Mouse (Mus musculus): ENCODE measurements around the gene Fa2h. TPM values are rescaled to one million over a fixed set of nuclear protein-coding genes. Genes with fewer than 3 reads are reported as not detected.

The Fa2h gene
- polyA plus RNA-seq (2016; fragmentation: Nextera tagmentation; extraction: Ambion mirVana), result 0.15 TPM in 1 of 2 replicates, not detected in the other

DNA sequence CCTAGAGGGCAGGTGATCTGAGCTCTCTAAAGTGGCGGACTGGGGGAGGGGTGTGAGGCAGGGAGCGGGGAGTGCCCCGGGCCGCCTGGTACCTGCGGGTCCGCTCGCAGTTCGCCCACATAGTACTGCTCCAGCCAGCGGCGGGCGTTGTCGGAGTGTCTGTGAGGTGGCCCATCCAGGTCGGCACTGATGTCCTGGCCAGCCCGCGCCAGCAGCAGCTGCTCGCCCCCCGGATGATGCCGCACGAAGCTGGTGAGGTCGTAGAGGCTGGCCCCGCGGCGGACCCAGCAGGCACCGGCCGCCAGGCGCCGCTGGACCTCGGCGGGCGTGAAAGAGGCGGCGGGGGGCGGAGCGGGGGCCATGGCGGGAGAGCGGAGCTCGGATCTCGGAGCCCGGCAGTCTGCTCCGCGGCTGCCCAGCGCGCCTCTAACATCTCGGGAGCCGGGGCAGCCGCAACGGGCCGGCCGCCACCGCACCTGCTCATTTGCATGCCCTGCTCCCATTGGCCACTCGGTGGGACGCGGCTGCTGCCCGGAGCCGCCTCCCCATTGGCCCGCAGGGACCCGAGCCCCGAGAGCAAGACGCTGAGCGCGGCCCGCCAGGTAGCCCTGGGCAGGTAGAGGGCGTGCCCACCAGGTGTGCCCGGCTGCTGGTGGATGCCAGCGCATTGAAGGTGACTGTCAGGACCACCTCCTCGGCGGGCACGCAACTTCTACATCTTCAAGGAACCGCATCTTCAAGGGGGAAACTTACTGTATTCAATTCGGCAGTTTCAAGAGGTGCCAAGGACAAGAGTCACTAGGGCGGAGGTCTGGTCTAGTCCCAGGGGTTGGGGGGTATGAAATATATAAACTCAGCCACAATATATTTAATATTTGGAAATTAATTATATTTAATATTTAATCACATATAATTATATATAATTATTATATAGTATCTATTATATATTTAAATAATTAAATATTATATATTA, at the start of gene Fa2h:
Gene Fa2h, minus strand, starts transcription at position 434 of the 973 bp plus-strand sequence.
- ATAC-seq (ENCODE audit: insufficient number of reproducible peaks, low FRiP score), result peak; percentile 93
- Histone ChIP-seq H3K27me3 (replicated peaks) (peaks cover 59% of the 10 kb centered on the region), H3K4me1 (replicated peaks) (peaks cover 9% of the 10 kb centered on the region), H3K9ac (peak within 1 kb of the TSS; percentile 63), H3K36me3 (no peaks in the 10 kb centered on the region), H3K4me3 (peak within 1 kb of the TSS; percentile 54), H3K4me2 (peak within 1 kb of the TSS; percentile 92), H3K27ac (ENCODE audit: poor library complexity, severe bottlenecking) (no peak within 1 kb of the TSS), H3K9me3 (replicated peaks) (no peaks in the 10 kb centered on the region)
- WGBS, result 2% methylated on average over 71 of the region's 71 CpGs

DNA sequence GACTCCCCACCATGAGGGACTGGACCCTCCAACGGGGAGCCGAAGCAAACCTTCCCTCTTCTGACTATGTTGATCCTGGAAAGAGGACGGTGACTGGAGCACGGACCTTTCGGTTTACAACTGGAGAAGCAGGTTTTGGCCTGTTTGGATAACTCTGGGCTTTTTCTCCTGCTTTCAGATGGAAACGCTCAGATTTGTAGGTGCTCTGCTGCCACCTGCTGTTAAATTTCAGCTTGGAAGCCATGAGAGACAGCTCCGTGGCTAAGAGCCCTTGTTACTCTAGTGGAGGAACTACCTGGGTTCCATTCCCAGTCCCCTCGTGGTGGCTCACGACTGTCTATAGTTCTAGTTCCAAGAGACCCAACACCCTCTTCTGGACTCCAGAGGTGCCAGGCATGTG, 45.6 kb upstream of the Fa2h start:
- Histone ChIP-seq H3K4me2 (no peak overlapping the region), H3K9me3 (replicated peaks) (no peaks in the 10 kb centered on the region), H3K4me1 (replicated peaks) (0 out of 2 replicates have a peak, but pooled peaks cover 2% of the 10 kb centered on the region), H3K27me3 (replicated peaks) (no peaks in the 10 kb centered on the region), H3K9ac (no peak overlapping the region), H3K36me3 (no peaks in the 10 kb centered on the region), H3K4me3 (no peak overlapping the region), H3K27ac (ENCODE audit: poor library complexity, severe bottlenecking) (no peak overlapping the region)
- no peak for ATAC-seq (ENCODE audit: insufficient number of reproducible peaks, low FRiP score)
- 21% methylated on average over 9 of the region's 9 CpGs for WGBS

- no peak overlapping the region for H3K9ac ChIP-seq
- ATAC-seq (ENCODE audit: insufficient number of reproducible peaks, low FRiP score), result no peak
- no peak overlapping the region for H3K27ac ChIP-seq (ENCODE audit: poor library complexity, severe bottlenecking)
- no peak overlapping the region for H3K4me2 ChIP-seq
- no peak overlapping the region for H3K4me3 ChIP-seq
- 61% methylated on average over 11 of the region's 11 CpGs for WGBS
- no peaks in the 10 kb centered on the region for H3K9me3 ChIP-seq (replicated peaks)
- no peaks in the 10 kb centered on the region for H3K36me3 ChIP-seq
- no peaks in the 10 kb centered on the region for H3K27me3 ChIP-seq (replicated peaks)
- no peaks in the 10 kb centered on the region for H3K4me1 ChIP-seq (replicated peaks)
Measured at GRCm38 (mm10) chr8:111435071-111435828, 41.6 kb upstream of the Fa2h start.

- Histone ChIP-seq H3K27me3 (replicated peaks) (no peaks in the 10 kb centered on the region), H3K4me3 (no peak overlapping the region), H3K9ac (no peak overlapping the region), H3K4me2 (no peak overlapping the region), H3K36me3 (no peaks in the 10 kb centered on the region), H3K27ac (ENCODE audit: poor library complexity, severe bottlenecking) (no peak overlapping the region), H3K4me1 (replicated peaks) (no peaks in the 10 kb centered on the region), H3K9me3 (replicated peaks) (no peaks in the 10 kb centered on the region)
- WGBS, result 92% methylated on average over 9 of the region's 9 CpGs
- no peak for ATAC-seq (ENCODE audit: insufficient number of reproducible peaks, low FRiP score)
Measured at GRCm38 (mm10) chr8:111424646-111425045, 31.0 kb upstream of the Fa2h start.

- ATAC-seq (ENCODE audit: insufficient number of reproducible peaks, low FRiP score), result no peak
- Histone ChIP-seq H3K9me3 (replicated peaks) (no peaks in the 10 kb centered on the region), H3K36me3 (no peaks in the 10 kb centered on the region)
Measured at GRCm38 (mm10) chr8:111424181-111424580, 30.6 kb upstream of the Fa2h start.

GRCm38 (mm10) chr8:111422614-111423013, 29.0 kb upstream of the Fa2h start:
- Histone ChIP-seq H3K27me3 (replicated peaks) (no peaks in the 10 kb centered on the region), H3K27ac (ENCODE audit: poor library complexity, severe bottlenecking) (no peak overlapping the region), H3K4me2 (no peak overlapping the region), H3K9ac (no peak overlapping the region), H3K4me3 (no peak overlapping the region), H3K9me3 (replicated peaks) (no peaks in the 10 kb centered on the region), H3K4me1 (replicated peaks) (no peaks in the 10 kb centered on the region), H3K36me3 (no peaks in the 10 kb centered on the region)
- WGBS, result 80% methylated on average over 2 of the region's 2 CpGs
- ATAC-seq (ENCODE audit: insufficient number of reproducible peaks, low FRiP score), result no peak

More at GRCm38 (mm10) chr8:111424181-111424580, 30.6 kb upstream of the Fa2h start:
- H3K4me2 ChIP-seq, result no peak overlapping the region
- H3K4me3 ChIP-seq, result no peak overlapping the region
- H3K4me1 ChIP-seq (replicated peaks), result no peaks in the 10 kb centered on the region
- no peak overlapping the region for H3K27ac ChIP-seq (ENCODE audit: poor library complexity, severe bottlenecking)
- H3K27me3 ChIP-seq (replicated peaks), result no peaks in the 10 kb centered on the region
- no peak overlapping the region for H3K9ac ChIP-seq
- 82% methylated on average over 11 of the region's 11 CpGs for WGBS

DNA sequence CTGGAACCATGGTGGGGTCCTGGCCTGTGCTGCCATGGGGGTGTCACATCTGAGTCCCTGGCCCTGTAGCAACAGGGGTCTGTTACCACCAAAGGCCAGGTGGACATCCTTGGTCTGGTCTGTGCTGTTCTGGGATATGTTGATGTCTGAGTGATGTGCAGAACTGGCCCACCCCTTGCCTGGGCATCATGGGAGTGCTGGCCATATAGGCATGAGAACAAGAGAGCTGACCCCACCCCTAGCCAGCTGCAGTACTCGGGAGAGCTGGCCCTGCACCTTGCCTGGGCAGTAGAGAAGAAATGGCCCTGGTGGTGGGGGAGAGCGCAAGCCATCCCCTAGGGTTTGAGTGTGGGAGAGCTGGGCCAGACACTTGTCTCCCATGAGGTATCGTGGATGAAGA, 25.5 kb upstream of the Fa2h start:
- H3K36me3 ChIP-seq, result no peaks in the 10 kb centered on the region
- no peak overlapping the region for H3K9ac ChIP-seq
- no peak for ATAC-seq (ENCODE audit: insufficient number of reproducible peaks, low FRiP score)
- no peaks in the 10 kb centered on the region for H3K4me1 ChIP-seq (replicated peaks)
- no peak overlapping the region for H3K4me3 ChIP-seq
- H3K27ac ChIP-seq (ENCODE audit: poor library complexity, severe bottlenecking), result no peak overlapping the region
- no peak overlapping the region for H3K4me2 ChIP-seq
- no peaks in the 10 kb centered on the region for H3K9me3 ChIP-seq (replicated peaks)
- 73% methylated on average over 3 of the region's 3 CpGs for WGBS
- H3K27me3 ChIP-seq (replicated peaks), result peaks cover 7% of the 10 kb centered on the region

DNA sequence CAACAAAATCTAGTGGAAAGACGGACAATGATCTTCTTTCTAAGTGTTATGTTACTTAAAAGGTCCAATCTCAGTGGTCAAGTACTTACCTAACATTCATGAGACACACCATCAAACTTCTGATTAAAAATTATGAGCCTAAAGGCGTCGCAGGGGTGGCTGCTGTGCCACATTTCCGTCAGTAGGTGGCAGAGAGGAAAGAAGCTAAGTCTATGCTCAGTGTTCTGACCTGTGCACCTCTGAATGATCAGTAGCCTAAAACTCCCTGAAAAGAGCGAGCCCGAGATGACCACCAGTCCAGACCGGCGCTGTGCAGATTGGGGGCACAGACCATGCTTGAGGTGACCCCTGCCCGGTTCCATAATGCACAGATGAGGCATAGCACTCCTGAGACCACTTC, 25.0 kb upstream of the Fa2h start:
- no peak overlapping the region for H3K4me3 ChIP-seq
- no peak overlapping the region for H3K4me2 ChIP-seq
- ATAC-seq (ENCODE audit: insufficient number of reproducible peaks, low FRiP score), result no peak
- H3K4me1 ChIP-seq (replicated peaks), result no peaks in the 10 kb centered on the region
- no peaks in the 10 kb centered on the region for H3K9me3 ChIP-seq (replicated peaks)
- no peaks in the 10 kb centered on the region for H3K36me3 ChIP-seq
- H3K27me3 ChIP-seq (replicated peaks), result peaks cover 7% of the 10 kb centered on the region
- H3K9ac ChIP-seq, result no peak overlapping the region
- no peak overlapping the region for H3K27ac ChIP-seq (ENCODE audit: poor library complexity, severe bottlenecking)
- 26% methylated on average over 9 of the region's 9 CpGs for WGBS

- Histone ChIP-seq H3K27me3 (replicated peaks) (peaks cover 7% of the 10 kb centered on the region), H3K9ac (no peak overlapping the region), H3K4me2 (no peak overlapping the region), H3K9me3 (replicated peaks) (no peaks in the 10 kb centered on the region), H3K36me3 (no peaks in the 10 kb centered on the region), H3K4me1 (replicated peaks) (no peaks in the 10 kb centered on the region), H3K4me3 (no peak overlapping the region), H3K27ac (ENCODE audit: poor library complexity, severe bottlenecking) (no peak overlapping the region)
- 82% methylated on average over 10 of the region's 10 CpGs for WGBS
- ATAC-seq (ENCODE audit: insufficient number of reproducible peaks, low FRiP score), result no peak
Measured at GRCm38 (mm10) chr8:111417222-111417621, 23.6 kb upstream of the Fa2h start.

DNA sequence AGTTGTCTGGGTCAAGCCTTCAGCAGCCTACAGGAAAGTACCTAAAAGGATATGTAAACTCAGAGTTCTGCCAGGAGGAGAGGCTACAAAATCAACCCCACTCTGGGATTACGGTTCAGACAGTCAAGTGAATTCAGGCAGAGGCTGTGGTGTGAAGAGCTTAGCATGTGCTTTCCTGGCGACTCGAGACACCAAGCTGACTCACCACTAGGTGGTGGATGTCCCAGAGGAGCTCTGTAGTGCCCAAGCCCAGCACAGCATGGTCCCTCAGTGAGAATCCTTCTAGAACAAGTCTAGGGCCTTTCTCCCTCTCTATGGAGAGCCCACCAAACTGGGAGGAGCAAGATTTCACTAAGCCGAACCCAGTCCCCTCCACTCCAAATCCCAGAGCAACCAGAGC, 9.8 kb upstream of the Fa2h start:
- ATAC-seq (ENCODE audit: insufficient number of reproducible peaks, low FRiP score), result no peak
- no peaks in the 10 kb centered on the region for H3K4me1 ChIP-seq (replicated peaks)

DNA sequence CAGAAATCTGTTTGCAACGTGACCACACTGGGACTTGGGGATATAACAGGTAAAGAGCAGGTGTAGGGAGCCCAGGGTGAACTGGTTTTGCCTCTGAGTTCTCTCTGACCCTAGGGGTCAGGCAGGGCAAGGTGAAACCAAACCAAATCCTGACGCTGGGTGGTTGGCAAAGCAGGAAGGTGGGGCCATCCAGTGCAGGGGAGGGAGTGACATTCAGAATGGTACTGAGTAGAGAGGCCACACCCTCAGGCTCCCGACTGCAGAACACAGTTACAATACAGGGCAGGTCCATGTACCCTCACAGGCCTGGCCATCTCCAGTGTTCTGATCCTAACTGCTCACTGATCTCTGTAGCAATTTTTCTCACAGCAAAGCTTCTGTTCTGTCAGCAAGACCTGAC, 2.4 kb downstream of the Fa2h start:
- WGBS, result 33% methylated on average over 3 of the region's 3 CpGs
- Histone ChIP-seq H3K9ac (no peak overlapping the region), H3K4me1 (replicated peaks) (peaks cover 9% of the 10 kb centered on the region), H3K9me3 (replicated peaks) (no peaks in the 10 kb centered on the region), H3K4me2 (no peak overlapping the region), H3K4me3 (no peak overlapping the region), H3K36me3 (no peaks in the 10 kb centered on the region), H3K27me3 (replicated peaks) (peaks cover 69% of the 10 kb centered on the region), H3K27ac (ENCODE audit: poor library complexity, severe bottlenecking) (no peak overlapping the region)
- no peak for ATAC-seq (ENCODE audit: insufficient number of reproducible peaks, low FRiP score)

More for the DNA sequence above, 9.8 kb upstream of the Fa2h start:
- no peak overlapping the region for H3K9ac ChIP-seq
- H3K27ac ChIP-seq (ENCODE audit: poor library complexity, severe bottlenecking), result no peak overlapping the region
- no peaks in the 10 kb centered on the region for H3K36me3 ChIP-seq
- no peak overlapping the region for H3K4me3 ChIP-seq
- WGBS, result 37% methylated on average over 4 of the region's 4 CpGs
- H3K4me2 ChIP-seq, result no peak overlapping the region
- H3K27me3 ChIP-seq (replicated peaks), result peaks cover 15% of the 10 kb centered on the region; the same call in 1 of the 2 replicates
- H3K9me3 ChIP-seq (replicated peaks), result no peaks in the 10 kb centered on the region

Measured in heart, embryonic 12.5 days (tissue).